Mouse (Mus musculus) frontal cortex, adult (tissue): ENCODE data around the gene Elfn1.

ENCODE experiments used
- ATAC-seq: cut with Nextera tagmentation; 2 replicates; pipeline ENCODE4 v1.9.2; 2017; ENCODE audit warnings: mild to moderate bottlenecking, moderate library complexity, mixed read lengths; ENCODE audit not compliant: low TSS enrichment

The Elfn1 gene

DNA sequence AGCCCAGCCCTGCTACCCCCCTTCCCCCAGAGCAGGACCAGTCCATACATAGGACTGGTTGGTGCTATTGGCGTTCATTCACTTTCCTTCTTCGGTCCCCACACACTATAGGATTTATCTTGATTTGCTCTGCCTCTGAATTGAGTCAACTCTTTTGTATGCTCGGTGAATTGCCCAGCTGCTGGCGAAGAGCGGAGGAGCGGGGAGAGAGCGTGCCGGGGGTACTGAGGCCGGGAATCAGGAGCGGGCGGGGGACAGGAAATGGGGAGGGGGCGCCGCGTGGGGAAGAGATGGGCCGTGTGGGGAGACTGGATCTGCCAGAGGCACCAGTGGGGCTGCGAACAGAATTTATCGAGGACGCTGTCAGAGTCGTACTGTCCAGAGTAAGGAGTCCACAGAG, 3.8 kb downstream of the Elfn1 start:
- ATAC-seq = no peak

- ATAC-seq = no peak
These were observed 4.5 kb downstream of the Elfn1 start for GRCm38 (mm10) chr5:139912121-139912771.

GRCm38 (mm10) chr5:139921666-139922065, 13.9 kb downstream of the Elfn1 start:
- ATAC-seq = no peak

GRCm38 (mm10) chr5:139923867-139924266, 16.1 kb downstream of the Elfn1 start:
- ATAC-seq = no peak

- ATAC-seq = no peak
These were observed 22.4 kb downstream of the Elfn1 start for GRCm38 (mm10) chr5:139930102-139930501.

DNA sequence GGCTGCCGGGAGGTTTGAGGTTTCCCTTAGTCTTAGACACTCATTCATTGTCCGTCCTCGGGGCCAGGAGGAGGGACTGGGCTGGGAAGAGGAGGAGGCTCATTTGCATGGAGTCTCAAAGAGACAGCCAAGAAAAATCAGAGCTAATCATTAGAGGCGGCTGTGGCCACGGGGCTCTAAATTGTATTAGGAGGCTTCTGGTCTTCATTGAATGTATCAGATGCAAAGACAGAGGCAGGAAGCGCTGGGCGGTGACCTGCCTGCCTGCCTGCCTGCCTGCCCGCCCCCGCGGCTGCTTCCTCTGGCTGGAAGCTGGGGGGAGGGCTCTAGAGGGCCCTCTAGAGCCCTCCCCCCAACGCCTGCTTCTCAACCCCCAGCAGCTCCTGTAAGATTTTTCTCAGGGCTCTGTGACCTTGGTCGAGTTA, 23.2 kb downstream of the Elfn1 start:
- ATAC-seq = no peak

GRCm38 (mm10) chr5:139931947-139932540, 24.3 kb downstream of the Elfn1 start:
- ATAC-seq = peak; percentile 77

DNA sequence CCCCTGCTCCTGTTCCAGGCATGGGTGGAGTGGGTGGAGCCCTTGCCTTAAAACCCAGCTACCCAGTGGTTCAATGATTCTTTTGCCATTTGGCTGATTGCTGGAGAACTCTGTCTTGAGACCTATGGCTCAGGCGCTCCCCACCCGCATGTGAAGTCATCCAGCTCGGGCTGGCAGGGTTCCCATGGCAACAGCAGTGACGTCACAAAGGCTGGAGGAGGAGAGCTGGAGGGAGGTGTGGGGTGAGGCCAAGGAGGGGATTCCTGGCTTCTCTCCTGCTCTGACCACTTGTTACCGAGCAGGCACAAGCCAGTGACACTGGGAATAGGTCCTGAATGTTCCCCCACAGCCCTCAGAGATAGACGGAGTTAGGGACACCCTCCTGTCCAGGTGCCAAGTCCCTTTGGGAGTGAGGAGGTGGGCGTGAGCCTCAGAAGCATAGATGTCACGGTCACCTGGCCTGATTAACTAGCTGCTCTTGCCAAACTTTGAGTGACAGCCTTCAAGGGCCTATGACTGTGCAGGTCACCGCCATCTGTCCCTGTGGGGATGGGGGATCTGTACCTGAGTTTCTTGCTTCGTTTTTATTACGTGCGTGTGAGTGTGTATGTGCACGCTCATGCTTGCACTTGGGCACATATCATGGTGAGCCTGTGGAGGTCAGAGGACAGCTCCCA, 25.0 kb downstream of the Elfn1 start:
- ATAC-seq = peak; percentile 52; the same call in 1 of the 2 replicates

DNA sequence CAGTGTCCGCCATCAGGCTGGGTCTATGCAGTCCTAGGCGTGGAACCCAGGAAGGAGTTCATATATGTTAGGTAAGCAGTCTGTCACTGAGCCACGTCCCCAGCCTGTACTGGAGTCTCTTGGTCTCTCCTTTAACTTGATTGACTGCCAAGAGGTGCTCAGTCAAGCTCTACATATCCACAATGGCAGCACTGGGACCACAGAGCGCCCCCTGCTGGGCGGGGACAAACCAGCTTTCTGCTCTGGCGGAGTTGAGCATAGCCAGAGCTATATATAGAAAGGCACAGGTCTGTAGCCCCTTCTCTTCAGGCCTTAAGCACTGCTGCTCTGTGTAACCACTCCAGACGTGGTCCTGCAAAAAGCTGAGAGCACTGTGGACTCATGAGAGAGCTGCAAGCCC, 25.7 kb downstream of the Elfn1 start:
- ATAC-seq = no peak

GRCm38 (mm10) chr5:139936431-139936830, 28.7 kb downstream of the Elfn1 start:
- no peak for ATAC-seq

GRCm38 (mm10) chr5:139944697-139945096, 37.0 kb downstream of the Elfn1 start:
- no peak for ATAC-seq

GRCm38 (mm10) chr5:139945715-139946364, 38.1 kb downstream of the Elfn1 start:
- no peak for ATAC-seq

DNA sequence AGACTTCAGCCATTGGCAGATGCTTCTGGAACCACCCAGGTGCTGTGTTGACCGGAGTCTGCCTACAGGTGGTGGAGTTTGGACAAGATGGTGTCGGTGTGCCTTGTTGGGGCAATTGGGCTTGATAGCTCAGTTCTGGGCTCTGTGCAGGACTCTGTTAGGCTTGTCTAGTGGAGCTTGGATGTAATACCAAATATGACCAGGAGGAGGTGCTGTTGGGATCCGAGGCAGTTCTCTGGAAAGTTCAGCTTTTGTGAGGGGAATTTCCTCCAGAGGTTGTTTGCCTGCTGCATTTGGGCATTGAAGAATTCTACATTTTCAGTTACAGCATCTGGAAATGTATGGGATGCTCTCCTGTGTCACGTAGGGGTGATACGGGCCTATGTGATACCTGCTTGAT, 39.7 kb downstream of the Elfn1 start:
- ATAC-seq = no peak

- no peak for ATAC-seq
These were observed 40.8 kb downstream of the Elfn1 start for GRCm38 (mm10) chr5:139948552-139948951.

GRCm38 (mm10) chr5:139949363-139949762, 41.6 kb downstream of the Elfn1 start:
- no peak for ATAC-seq

- ATAC-seq = no peak
These were observed 42.3 kb downstream of the Elfn1 start for GRCm38 (mm10) chr5:139949975-139950578.

DNA sequence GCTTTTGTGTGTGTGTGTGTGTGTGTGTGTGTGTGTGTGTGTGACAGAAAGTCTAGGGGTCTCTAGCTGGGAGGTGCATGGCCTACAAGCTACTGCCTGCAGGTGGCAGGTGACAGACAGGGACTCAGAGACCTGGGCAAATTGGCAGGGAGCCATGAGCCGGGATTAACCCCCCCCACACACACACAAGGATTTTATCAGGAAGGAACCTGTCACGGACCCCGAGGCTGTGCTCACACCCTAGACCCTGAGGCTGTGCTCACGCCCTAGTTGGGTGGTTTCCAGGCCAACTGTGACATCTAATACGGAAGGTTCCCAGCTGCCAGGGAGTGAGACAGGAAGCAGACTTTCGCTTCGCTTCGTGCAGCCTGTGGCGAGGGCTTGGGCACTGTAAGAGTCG, 49.1 kb downstream of the Elfn1 start:
- ATAC-seq = no peak

GRCm38 (mm10) chr5:139959741-139960140, 52.0 kb downstream of the Elfn1 start:
- no peak for ATAC-seq

DNA sequence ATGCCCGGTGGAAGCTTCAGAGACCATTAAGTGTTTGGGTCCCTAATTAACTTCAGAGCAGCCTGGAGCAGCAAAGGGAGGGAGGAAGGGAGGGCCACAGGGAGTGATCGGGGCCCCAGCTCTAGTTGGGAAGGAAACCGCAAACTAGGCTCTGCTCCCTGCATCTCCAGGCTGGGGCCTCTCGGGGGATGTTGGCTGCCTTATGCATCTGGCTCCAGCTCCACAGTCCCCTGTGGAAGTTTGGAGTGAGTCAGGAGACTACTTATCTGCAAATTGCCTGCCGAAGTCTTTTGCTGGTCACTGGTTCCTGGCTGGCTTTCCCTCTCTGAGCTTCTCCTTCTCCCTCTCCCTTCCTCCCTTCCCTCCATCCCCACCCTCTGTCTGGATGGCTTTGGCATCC, 56.6 kb downstream of the Elfn1 start:
- ATAC-seq = no peak

DNA sequence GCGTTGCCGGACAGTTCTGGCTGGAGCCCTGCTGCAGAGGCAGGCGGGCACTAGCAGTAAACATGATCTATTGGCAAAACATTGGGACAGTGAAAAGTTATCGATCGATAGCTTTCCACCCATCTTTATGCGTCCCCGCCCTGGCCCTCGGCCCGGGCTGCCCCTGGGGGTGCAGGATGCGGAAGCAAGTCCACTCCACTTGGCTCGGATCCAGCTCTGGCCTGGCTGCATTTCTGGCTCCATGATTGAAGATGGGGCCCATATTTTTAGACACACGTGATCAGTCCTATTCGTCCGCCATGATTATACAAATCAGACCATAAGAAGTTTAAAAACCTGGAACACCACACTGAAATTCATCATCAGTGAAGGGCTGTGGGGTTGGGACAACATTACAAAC, 57.9 kb downstream of the Elfn1 start:
- no peak for ATAC-seq

DNA sequence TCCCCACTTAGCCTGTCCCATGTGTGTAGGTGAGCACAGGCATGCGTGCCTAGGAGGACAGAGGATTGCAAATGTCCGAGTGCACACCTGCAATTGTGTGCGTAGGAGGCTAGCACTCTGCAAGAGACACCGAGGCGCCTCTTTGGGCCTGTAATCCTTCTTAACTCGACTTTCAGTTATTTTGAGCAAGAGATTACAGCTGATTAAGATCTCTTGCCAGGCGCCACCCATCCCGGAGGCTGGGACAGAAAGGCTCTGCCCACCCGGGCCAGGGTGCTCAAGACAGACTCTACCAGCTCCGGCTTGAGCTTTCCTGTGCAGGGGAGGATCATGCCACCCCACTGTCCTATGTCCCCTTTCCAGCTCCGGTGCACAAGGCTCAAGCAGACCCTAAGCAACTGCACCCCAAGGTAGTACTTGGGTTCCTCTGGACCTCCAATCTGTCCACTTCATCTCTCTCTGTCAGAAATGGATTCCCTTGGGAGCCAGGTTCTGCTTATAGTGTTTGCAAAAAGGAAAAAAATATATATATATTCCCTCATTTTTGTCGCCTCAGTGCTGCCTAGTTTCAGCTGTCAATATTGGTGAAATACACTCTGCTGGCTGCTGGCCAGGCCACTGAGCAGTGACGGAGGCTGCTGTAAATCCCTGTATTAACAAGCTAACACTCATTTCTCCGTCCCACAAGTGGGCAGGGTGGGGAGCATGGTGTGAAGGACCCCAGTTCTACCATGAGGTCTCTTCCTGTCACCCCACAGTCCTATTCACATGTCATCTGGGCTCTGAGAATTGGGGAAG, 61.6 kb downstream of the Elfn1 start:
- ATAC-seq = no peak
